Comparison of ENCODE assay signal across 13 mouse cellular contexts in the genomic region with DNA sequence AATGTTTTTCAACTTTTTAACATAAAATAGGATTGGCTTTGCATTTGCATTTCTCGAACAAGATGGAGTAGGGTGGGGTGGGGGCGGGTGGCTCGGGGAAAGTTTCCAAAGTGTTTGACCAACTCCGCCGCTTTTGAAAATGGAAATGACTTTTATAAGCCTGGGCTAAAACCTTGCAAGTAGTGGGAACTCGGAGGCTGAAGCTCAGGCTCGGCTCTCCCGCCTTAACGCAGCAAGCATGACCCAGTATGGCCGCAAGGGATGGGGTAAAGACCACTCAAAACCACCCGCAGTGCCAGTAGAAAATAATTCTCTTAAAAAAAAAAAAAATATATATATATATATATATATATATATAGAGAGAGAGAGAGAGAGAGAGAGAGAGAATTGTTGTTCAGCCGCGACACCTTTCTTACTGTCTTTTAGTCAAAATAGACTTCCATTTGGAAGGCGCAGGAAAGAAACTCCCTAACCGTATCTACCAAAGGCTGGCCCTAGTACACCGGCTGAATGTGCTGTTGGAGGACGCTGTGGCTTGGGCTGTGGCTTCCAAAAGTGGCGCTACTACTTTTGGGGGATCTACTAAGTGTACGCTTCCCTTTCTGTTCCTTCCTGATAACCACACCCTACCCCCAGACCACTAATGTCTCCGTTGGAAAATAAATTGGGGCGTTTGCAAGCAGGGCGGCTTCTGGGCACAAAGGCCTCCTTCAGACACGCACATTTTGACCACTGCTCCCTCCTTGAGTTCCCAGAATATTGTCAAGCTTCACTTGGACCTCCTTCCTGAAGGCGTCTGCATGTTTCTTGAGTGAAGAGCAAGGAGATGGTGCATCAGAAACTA.
A peak's percentile ranks its signal among the peaks of the same experiment; 100 is the strongest.
DNase-seq lines count a peak whose midpoint lies in the region; ATAC-seq lines count a peak whose summit lies in the region.
"Had no signal": no experiment of that assay in that cellular context is flagged by ENCODE, and none has a peak within 500 bp of the region (broad histone marks: within the 10 kb centered on the region; RNA-seq: fewer than 3 reads in every experiment).

No protein-coding gene starts in this region.

- H3K9ac ChIP-seq in heart, embryonic 12.5 days = no peak overlapping the region
- no peak overlapping the region for H3K9ac ChIP-seq in hindbrain, embryonic 14.5 days
- H3K9ac ChIP-seq in midbrain, embryonic 14.5 days (replicated peaks; ENCODE audit: low read length) = no peak overlapping the region
- H3K9ac ChIP-seq: liver, embryonic 15.5 days had no signal

- H3K27me3 ChIP-seq in heart, embryonic 12.5 days (replicated peaks) = peaks cover 65% of the 10 kb centered on the region
- H3K27me3 ChIP-seq in hindbrain, embryonic 14.5 days (ENCODE audit: control insufficient read depth, insufficient read depth, low read length) = peaks cover 97% of the 10 kb centered on the region
- H3K27me3 ChIP-seq in midbrain, embryonic 14.5 days (ENCODE audit: control insufficient read depth, insufficient read depth, low read length) = peaks cover 85% of the 10 kb centered on the region

- no peaks in the 10 kb centered on the region for H3K36me3 ChIP-seq in heart, embryonic 12.5 days
- H3K36me3 ChIP-seq in hindbrain, embryonic 14.5 days (replicated peaks; ENCODE audit: control insufficient read depth, insufficient read depth) = no peaks in the 10 kb centered on the region
- H3K36me3 ChIP-seq in midbrain, embryonic 14.5 days (ENCODE audit: control insufficient read depth, insufficient read depth, low read length) = no peaks in the 10 kb centered on the region
- H3K36me3 ChIP-seq: liver, embryonic 15.5 days had no signal

- peaks cover 4% of the 10 kb centered on the region; the same call in 1 of the 2 replicates for H3K4me1 ChIP-seq in heart, embryonic 12.5 days (replicated peaks)
- H3K4me1 ChIP-seq in hindbrain, embryonic 14.5 days (replicated peaks; ENCODE audit: control insufficient read depth, insufficient read depth, low read length) = 0 out of 2 replicates have a peak, but pooled peaks cover 10% of the 10 kb centered on the region
- H3K4me1 ChIP-seq in midbrain, embryonic 14.5 days (ENCODE audit: control insufficient read depth, insufficient read depth, low read length) = 0 out of 2 replicates have a peak, but pooled peaks cover 2% of the 10 kb centered on the region

- DNase-seq in heart, adult 8-10 months (ENCODE audit: low spot score) = no peak
- DNase-seq in embryo, embryonic 10.5 days (ENCODE audit: low spot score) = peak; percentile 48
- DNase-seq in hindbrain, embryonic 14.5 days (ENCODE audit: low spot score) = no peak
- peak; percentile 45 for DNase-seq in midbrain, embryonic 14.5 days
- DNase-seq in thymus, postnatal 14 days = no peak
- DNase-seq in Muller cell, postnatal 12 days (ENCODE audit: inconsistent ontology term) = no peak
- DNase-seq in gastrocnemius, adult 18-20 months (ENCODE audit: low spot score) = no peak
- DNase-seq: cerebellum, adult 2 months; gastrocnemius, postnatal 36 days; thymus, adult 2 months had no signal

- no peak overlapping the region for H3K27ac ChIP-seq in heart, embryonic 12.5 days (ENCODE audit: poor library complexity, severe bottlenecking)
- no peak overlapping the region for H3K27ac ChIP-seq in hindbrain, embryonic 14.5 days
- no peak overlapping the region for H3K27ac ChIP-seq in midbrain, embryonic 14.5 days (replicated peaks; ENCODE audit: low read depth, low read length)
- H3K27ac ChIP-seq: liver, embryonic 15.5 days had no signal

- peak overlapping the region; percentile 67 for H3K4me2 ChIP-seq in heart, embryonic 12.5 days
- peak overlapping the region; percentile 34 for H3K4me2 ChIP-seq in hindbrain, embryonic 14.5 days (replicated peaks)
- H3K4me2 ChIP-seq in midbrain, embryonic 14.5 days (ENCODE audit: low read length) = peak overlapping the region; percentile 33; the same call in 1 of the 2 replicates
- H3K4me2 ChIP-seq: liver, embryonic 15.5 days had no signal

- H3K9me3 ChIP-seq in heart, embryonic 12.5 days (replicated peaks) = no peaks in the 10 kb centered on the region
- no peaks in the 10 kb centered on the region for H3K9me3 ChIP-seq in hindbrain, embryonic 14.5 days (ENCODE audit: control insufficient read depth, low read length)
- no peaks in the 10 kb centered on the region for H3K9me3 ChIP-seq in midbrain, embryonic 14.5 days (ENCODE audit: control insufficient read depth, low read length)
- H3K9me3 ChIP-seq: liver, embryonic 15.5 days had no signal

- WGBS in heart, embryonic 12.5 days = 3% methylated on average over 24 of the region's 24 CpGs
- WGBS in hindbrain, embryonic 14.5 days = 2% methylated on average over 24 of the region's 24 CpGs
- WGBS in midbrain, embryonic 14.5 days = 2% methylated on average over 24 of the region's 24 CpGs

- ATAC-seq in heart, embryonic 12.5 days (ENCODE audit: insufficient number of reproducible peaks, low FRiP score) = no peak
- ATAC-seq in hindbrain, embryonic 14.5 days (ENCODE audit: low FRiP score) = no peak
- peak; percentile 24; the same call in 1 of the 2 replicates for ATAC-seq in midbrain, embryonic 14.5 days (ENCODE audit: low FRiP score, low TSS enrichment)
- ATAC-seq: activated CD4-positive, CD25-positive, alpha-beta regulatory T cell, adult 4 months had no signal

- peak overlapping the region; percentile 39 for H3K4me3 ChIP-seq in heart, embryonic 12.5 days
- no peak overlapping the region for H3K4me3 ChIP-seq in hindbrain, embryonic 14.5 days (replicated peaks; ENCODE audit: low read length)
- H3K4me3 ChIP-seq in midbrain, embryonic 14.5 days (replicated peaks; ENCODE audit: low read depth, low read length) = no peak overlapping the region
- H3K4me3 ChIP-seq: liver, embryonic 15.5 days had no signal

Comparison
In these comparisons a context has a peak if more than half of its experiments do, and no peak if none do; other contexts are left out.
1. DNase-seq: peak in embryo, embryonic 10.5 days (single experiment) and midbrain, embryonic 14.5 days (single experiment); none in heart, adult 8-10 months (single experiment), hindbrain, embryonic 14.5 days (single experiment), thymus, postnatal 14 days (single experiment), Muller cell, postnatal 12 days (single experiment) and gastrocnemius, adult 18-20 months (single experiment).
2. Peak in every context shown above with its lines, with median percentiles within 50 percentile points of each other: H3K4me2 ChIP-seq.